Mouse (Mus musculus) CH12F3 (cell line): ENCODE results near the gene Csn1s2b.
"Not testable (repeated sequence)": the region's sequence is repeated elsewhere in the genome, so short reads cannot be mapped to it uniquely, and the experiment has no call there.

Experiments used
- in situ Hi-C: fragments of 300-500 bp; cut with MboI; formaldehyde crosslinking; loops from 2 replicates; pipeline ENCODE4 v1.14.3; 2020; ENCODE audit warnings: low sequenced_read_pairs

Gene Csn1s2b

DNA sequence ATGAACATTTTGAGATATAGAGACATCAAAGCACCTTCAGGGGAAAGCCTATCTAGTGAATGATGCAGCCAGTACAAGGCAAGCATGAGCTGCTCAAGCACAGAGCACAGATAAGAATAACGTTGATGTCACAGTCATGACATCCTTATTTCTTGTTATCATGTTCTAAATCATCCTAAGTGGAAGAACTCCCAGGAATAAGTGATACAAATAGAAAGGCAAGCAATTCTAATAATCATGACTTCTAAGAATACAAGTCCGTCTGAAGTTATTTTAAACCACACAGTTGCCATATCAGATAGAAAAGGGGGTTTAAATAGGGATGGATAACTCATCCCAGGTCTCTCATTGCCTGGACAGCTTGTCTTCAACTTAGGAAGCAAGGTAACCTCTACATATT, at the start of gene Csn1s2b:
Csn1s2b (plus strand) TSS at position 301 of the 400 bp plus-strand sequence.
- in situ Hi-C loops: no loop called here

DNA sequence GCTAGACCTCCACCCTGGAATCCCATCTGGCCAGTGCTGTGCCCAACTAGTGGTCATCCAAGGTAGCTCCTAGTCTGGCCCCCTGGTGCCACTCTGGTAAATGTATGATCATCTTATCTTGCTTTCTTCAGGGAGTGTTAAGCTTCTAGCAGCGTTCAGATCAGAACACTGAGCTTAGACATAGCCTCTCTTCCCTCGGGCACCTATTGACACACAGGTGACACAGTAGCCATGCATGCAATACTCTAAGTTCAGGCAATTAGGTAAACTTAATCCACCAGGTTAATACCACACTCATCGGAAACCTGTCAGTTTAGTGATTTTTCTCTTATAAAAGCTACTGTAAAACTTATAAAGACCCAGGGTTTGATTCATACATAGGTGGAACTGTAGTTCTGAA, 43.3 kb upstream of the Csn1s2b start:
- in situ Hi-C loops: no loop called here

DNA sequence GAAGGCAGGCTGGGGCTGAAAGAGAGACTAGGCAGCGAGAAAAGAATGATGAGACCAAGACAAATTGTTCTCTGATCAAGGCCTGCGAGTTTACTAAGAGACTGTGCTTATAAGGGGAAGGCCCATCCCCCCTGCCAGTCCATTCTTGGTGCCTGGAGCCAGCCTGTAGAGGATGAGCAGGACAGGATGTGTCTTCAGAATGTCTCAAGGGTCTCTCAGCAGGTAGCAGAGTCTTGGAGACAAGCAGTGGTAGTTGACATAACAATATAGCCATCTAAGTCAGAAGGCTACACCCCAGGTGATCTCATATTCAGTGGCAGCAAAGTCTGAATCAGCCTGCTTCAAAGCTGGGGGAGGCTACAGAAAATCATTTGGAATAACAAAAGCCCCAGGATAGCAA, 35.7 kb upstream of the Csn1s2b start:
- in situ Hi-C loops: not testable (repeated sequence)

DNA sequence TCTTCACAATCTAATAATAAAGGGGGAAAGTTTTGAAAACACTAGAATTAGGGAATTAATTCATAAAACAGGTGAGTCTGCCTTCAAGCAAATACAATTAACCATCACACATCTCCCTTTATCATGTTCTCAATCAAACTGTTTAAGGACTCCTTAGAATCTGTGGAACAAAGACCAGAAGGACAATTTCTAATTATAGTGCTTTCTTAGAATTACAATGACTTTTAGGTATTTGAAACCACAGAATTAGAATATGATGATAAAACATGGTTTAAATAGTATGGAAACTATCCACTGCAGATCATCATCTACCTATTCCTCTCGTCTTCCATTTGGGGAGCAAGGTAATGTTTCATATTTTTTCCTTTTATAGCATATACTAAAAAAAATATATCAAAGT, 33.6 kb upstream of the Csn1s2b start, which contains the start of gene Csn1s2a:
Csn1s2a (plus strand) TSS at position 301 of the 400 bp plus-strand sequence.
- in situ Hi-C loops: no loop called here

DNA sequence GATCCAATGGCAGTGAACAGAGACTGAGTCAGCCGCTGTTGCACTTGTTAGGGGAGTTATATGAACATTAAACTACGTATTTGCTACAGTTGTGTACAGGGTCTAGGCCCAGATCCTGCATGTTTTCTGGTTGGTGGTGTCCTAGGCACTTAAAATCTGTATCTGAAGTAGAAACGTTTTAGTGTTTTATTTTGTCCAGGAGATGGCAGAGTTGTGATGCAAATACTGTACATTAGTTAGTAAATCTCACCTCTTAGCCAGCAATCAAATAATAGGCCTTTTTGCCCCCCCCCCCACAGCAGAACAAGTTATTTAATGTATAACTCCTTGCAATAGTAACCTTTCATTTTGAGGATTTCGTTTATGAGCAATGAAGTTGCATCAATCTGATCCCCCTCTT, 25.2 kb upstream of the Csn1s2b start:
- in situ Hi-C loops: no loop called here

DNA sequence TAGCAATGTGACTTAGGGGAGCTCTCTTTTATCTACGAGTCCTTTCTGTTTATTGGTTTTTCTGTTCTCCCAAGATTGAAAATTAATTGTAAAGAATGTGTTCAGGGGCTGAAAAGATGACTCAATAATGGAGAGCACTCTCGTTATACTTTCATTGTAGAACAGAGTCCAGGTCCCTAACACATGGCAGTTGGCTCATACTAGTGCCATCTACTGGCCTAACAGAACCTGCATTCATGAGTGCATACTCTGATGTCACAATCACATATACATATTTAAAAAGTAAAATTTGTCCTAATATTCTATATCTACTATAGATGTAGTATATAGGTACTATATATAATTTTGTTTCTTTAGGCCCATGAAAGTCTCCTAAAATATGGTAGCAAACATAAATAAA, 1.4 kb downstream of the Csn1s2b start:
- in situ Hi-C loops: no loop called here

DNA sequence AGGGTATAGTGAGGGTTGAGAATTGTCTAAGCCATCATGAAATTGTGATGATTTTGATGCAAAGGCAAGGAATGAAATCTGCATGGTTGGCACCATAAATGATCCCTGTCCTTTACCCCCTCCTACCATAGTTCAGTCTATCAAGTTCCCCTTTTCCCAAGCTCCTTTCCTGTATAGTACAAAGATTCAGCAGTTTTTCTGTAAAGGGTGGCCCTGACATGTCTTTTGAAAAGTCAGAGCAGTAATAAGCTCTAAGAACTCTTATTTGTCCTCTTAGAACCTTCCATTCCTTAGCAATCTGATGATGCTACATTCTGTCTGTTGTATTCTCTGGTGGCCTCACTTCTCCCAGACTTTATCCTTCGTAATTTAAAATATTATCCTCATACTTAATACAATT, 17.5 kb downstream of the Csn1s2b start, which contains the start of gene Prr27:
Prr27 (plus strand) TSS at position 301 of the 400 bp plus-strand sequence.
- in situ Hi-C loops: no loop called here

DNA sequence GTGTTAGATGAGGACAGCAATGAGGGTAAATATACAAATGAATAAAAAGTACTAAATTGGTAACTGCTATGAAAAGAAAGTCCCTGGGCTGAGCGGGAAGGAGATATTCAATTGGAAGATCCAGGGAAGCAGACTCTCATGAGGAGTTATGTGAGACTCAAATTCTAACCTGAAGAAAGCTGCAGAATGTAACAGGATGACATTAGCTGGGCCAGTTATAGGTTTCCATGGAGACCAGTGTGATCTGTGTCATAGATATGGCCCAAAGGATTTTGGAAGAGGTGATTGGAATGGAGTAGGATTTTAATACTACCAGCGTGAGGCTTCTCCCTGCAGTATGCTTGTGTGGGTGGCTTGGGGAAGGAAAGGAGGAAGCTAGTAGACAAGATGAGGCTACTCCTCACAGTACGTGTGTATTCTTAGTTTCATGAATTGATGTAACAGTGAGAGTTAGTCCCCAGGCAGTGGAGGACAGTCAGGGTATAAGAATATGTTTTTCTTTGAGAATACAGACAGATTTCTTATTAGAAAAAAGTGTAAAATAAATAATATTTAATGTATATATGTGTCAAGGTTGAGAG, 47.3 kb downstream of the Csn1s2b start:
- in situ Hi-C loops: no loop called here

DNA sequence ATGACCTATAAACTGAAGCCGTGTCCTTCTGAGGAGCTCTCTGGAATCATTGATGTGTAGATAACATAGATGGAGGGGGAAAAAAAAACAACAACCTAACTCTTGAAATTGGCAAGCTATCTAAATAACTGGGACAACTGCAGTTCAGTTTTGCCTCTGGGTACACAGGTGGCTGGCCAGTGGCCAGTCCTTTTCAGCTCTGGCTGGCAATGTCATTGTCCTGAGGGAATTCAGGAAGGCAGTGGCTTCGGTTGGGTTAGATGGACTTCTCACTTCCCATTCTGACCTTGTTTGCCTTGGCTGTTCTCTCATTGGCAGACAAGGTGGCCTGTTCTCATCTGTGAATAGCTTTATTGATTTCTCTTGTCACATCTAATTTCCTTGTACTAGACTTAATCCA, 62.2 kb downstream of the Csn1s2b start:
- in situ Hi-C loops: no loop called here

DNA sequence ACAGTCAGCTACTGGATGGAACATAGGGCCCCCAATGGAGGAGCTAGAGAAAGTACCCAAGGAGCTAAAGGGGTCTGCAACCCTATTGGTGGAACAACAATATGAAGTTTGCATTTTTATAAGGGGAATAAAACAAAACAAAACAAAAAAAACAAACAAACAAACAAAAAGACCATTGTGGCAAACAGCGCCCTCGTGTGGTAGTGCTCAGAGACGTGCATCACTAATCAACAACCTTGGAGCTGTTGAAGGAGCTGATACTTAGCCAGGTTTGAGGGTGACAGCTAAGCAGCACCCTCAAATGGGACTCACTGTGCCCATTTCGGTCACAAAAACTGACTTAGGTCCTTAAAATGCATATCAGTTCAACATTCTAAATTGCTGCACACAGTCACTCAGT, 63.5 kb downstream of the Csn1s2b start:
- in situ Hi-C loops: no loop called here
